Mouse (Mus musculus): ENCODE measurements around the gene Nipal1.

Gene Nipal1

DNA sequence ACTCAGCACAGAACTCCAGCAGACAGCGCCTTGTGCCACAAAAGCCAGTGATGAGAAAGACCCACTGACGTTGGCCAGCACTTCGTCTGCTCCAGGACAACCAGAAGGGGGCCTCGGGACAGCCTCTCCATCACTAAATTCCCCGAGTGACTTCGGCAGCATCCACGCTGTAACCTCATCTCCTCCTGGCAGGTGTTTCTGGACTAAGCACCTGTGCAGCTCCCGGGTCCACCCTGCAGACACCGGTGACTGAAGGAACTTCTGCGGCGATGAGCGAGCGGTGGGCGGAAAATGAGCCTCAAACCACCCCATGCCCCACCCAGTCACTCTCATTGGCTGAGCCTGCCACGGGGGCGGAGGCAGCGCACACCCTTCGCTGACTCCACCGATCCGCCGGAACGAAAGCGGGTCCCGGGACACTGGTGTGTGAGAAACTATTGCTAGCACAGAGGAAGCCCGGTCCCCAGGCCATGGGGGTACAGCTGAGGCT, at the start of gene Nipal1:
Gene Nipal1, plus strand, starts transcription at position 378 of the 490 bp plus-strand sequence.
- DNase-seq (ENCODE audit: low read depth in 2 of 2, low spot score in 2 of 2): peak; percentile 71 to 74

DNA sequence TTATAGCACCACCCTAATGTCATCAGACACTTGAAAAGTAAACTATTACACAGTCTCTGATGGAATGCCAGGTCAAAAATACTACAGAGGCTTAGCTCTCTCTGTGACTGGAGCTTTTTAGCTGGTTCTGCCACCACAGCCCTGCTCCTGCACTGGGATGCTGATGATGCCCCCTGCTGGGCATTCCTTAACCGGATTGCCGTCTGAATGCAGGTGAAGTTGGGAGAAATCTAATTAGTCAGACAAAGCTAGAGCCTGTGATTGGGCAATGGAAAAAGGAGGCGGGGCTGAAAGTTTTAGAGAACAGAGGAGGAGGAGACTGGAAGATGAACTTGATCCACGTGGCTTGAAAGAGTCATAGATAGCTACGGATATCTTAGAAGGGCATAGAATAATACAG, 46.6 kb upstream of the Nipal1 start:
- peak; percentile 29 to 54 for DNase-seq (ENCODE audit: low read depth in 2 of 2, low spot score in 2 of 2)

DNA sequence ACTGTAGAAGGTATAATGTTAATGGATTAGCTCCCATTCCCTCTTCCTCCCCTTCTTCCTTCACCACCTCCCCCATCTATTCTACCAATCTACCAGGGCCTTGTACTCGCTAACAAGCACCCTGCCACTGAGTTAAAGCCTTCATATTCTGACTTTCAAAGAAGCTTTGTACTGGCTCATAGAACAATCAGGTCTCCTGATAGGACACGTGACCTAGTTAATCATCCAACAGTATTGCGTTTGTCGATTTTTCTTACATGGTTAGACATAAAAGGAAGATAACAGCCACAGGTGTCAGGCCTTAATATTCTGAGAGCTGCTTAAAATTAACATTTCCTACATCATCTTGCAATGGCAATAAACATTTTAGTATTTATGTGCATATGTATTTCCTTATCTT, 44.5 kb upstream of the Nipal1 start:
- no peak for DNase-seq (ENCODE audit: low read depth in 2 of 2, low spot score in 2 of 2)

DNA sequence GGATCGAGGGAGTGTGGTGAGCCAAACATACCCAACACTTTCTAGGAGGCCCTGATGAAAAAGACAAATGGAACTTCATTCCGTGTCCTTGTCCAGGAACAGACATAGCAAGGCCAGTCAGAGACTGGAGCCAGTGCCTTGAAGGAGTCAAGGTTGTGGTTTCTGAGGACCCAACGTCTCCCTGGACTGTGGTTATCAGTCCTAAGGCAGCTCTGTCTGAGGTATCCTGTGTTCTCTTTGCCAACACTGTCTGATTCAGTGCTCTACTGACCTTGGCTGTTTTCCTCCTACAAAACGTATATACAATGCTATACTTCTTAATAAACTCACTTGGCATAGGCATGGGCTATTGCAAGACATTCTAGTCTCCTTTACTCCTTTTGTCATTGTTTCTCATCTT, 30.2 kb upstream of the Nipal1 start:
- no peak for DNase-seq (ENCODE audit: low read depth in 2 of 2, low spot score in 2 of 2)

DNA sequence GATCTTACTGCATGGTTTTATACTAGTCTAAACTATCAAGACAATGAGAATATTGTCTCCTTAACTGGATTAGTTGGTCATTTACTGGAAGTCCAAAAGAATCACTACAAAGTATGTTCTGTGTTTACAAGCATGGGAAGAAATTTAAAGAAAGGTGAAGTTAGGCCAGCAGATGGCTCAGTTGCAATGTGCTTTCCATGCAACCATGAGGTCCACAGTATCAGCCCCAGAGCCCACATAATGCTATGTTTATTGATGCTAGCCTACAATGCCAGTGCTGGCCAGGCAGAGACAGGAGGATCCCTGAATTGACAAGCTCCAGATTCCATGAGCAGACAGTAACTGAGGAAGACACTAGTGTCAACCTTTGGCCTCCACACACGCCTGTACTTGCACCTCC, 26.6 kb upstream of the Nipal1 start:
- peak in 1 of 2 experiments; percentile 21 for DNase-seq (ENCODE audit: low read depth in 2 of 2, low spot score in 2 of 2)

DNA sequence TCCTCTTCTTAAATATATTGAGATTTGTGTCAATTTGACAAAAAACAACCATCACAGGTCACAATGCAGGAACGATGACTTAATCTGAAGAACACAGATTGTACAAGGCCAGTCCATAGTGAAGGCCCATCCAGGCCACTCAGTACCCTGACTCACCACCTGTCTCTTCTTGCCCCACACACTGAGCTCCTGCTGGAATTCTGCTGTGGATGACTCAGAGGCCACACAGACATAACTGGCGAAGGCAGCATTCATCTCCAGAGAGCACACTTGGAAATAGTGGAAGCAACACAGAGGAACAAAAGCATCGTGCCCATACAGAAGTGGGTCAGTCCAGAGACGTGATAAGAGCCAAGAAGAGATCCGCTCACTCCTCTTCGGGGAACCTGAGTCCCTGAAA, 17.6 kb upstream of the Nipal1 start:
- no peak for DNase-seq (ENCODE audit: low read depth in 2 of 2, low spot score in 2 of 2)

DNA sequence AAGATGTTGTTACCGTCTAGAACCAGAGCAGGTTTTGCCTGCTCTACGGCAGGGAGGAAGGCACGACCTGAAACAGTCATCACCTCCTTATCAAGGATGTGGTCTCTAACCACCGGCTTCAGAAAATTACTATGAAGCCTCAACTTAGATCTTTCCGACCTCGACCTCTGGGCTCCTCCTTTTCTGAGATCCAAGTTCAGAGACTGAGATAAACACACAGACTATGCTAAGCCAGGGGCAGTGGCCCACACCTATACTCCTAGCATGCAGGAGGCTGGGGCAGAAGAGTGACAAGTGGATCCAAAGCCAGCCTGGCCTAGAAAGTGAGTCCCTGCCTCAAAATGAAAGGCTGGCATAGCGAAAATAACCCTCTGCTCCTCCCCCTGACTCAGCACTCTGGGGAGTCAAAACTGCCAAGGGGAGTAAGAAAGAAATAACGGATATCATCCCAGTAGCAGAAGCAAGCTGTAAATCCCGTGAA, 12.8 kb upstream of the Nipal1 start:
- DNase-seq (ENCODE audit: low read depth in 2 of 2, low spot score in 2 of 2): peak; percentile 79 to 81

DNA sequence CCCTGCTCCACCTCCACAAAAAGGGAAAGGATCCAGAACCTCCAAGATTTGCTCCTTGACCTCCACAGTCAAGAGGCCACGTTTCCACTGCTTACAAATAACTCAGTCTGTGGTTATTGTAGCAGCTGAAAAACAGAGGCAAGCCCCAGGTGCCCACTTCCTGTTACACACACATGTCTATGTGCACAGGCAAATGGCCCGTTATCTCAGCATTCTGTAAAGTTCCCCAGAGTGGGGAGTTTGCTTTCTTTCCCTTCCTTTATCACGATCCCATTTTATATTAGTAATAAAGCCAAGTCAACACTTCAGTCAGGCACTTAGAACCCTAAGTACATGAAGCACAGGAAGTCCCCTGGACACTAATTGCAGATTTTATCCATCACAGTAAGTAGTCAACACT, 11.5 kb upstream of the Nipal1 start:
- peak; percentile 65 to 73 for DNase-seq (ENCODE audit: low read depth in 2 of 2, low spot score in 2 of 2)

DNA sequence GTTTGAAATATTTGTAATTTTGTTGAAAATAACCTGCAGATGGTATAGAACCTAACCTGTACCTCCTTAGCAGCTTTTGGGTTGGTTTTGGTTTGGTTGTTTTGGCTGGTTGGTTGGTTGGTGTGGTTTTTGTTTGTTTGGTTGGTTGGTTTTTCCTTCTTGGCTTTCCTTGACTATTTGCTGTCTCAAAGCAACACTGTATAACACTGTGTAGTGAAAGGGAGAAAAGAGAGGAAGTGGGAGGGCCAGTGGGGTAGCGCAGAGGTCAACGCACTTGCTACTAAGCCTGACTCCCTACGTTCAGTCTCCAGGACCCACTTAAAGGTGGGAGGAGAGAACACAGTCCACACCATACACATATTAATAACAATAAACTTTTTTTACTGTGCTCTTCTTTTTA, 11.0 kb upstream of the Nipal1 start:
- DNase-seq (ENCODE audit: low read depth in 2 of 2, low spot score in 2 of 2): peak in 1 of 2 experiments; percentile 18

DNA sequence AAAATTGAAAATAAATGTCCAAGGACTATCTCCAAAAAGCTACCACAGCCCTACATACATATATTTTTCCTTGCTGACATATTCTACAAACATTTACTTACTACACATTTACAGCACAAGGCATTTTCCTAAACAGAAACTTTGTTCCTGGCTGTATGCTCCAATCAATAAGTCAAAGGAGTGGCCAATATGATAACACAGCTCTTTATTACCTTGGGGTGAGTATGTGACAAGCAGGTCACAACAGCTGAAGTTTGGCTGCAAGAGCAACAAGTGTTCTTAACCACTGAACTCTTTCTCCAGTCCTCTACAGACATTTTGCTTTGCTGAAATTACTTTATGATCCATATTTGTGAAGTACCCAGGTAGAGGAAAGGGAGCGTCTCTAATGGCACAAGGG, 7.5 kb upstream of the Nipal1 start:
- no peak for DNase-seq (ENCODE audit: low read depth in 2 of 2, low spot score in 2 of 2)

DNA sequence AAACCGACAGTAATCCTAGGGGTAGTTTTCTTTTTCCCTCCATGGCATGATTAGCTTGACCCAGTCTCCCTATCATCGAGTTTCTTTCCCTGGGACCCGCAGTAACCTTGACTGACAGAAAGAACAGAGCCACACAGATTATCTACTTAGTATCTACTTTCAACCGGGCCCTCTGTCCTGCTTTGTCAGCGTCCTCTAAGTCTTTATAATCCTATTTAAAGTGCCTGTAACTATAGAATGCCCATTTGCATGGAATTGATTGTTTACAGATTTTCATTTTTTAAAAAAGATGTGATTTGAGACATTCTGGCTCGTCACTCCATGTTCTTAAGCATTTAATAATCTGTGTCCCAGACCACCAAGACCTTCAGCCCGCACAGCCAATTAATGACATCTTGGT, 3.9 kb upstream of the Nipal1 start:
- DNase-seq (ENCODE audit: low read depth in 2 of 2, low spot score in 2 of 2): no peak

DNA sequence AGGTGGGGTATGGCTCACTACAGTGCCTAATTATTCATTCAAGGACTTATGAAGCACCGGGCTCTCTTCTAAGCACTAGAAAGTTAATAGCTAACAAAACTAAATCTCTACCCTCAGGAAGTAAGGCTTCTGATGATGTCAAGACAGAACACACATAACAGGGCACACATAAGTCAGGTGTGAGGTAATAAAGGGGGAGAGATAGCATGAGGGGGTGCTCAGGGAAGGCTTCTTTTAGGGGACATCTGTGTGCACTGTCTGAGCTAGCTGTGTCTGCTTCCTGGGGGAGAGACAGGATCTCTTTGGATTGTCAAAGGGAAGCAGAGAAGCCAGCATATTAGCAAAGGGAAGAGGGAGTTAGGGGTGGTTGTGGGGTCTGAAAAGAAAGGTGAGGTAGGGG, 3.4 kb upstream of the Nipal1 start, which contains the start of gene Cnga1:
Gene Cnga1, minus strand, starts transcription at position 101 of the 400 bp plus-strand sequence.
- DNase-seq (ENCODE audit: low read depth in 2 of 2, low spot score in 2 of 2): no peak

DNA sequence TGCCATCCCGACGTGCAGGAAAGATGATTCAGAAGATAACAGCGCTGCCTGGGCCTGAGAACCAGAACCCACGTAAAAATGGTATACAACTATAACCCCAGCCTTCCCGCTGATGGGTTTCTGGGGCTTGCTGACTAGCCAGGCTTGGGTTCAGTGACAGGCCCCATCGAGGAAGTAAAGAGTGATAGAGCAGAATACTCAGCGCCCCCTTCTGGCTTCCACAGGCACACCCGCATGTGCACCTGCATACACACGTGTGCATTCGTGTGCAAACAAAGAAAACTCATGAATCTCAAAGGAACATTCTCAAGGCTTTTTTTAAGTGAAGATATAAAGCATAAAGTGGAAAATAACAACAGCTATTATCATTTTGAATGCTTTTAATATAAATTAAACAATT, 1.5 kb upstream of the Nipal1 start:
- DNase-seq (ENCODE audit: low read depth in 2 of 2, low spot score in 2 of 2): peak; percentile 49 to 70

DNA sequence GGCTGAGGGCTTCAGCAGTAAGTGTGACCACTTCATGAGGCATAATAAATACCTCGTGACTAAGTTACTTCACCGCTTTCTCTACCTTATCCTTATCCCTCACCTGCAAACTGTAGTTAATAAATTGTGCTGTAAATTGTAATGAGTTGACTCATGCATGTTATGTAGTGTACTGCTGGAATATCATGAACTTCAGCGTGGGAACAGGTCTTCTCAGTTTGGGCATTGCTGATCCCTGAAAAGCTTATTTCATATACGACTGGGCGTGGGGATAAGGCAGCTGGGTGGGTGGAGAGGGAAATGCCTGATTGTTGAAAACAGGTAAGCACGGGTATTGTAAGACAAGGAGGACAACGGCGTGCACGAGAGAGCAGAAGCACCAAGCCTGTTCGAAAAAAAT, 599 bp upstream of the Nipal1 start:
- no peak for DNase-seq (ENCODE audit: low read depth in 2 of 2, low spot score in 2 of 2)

DNA sequence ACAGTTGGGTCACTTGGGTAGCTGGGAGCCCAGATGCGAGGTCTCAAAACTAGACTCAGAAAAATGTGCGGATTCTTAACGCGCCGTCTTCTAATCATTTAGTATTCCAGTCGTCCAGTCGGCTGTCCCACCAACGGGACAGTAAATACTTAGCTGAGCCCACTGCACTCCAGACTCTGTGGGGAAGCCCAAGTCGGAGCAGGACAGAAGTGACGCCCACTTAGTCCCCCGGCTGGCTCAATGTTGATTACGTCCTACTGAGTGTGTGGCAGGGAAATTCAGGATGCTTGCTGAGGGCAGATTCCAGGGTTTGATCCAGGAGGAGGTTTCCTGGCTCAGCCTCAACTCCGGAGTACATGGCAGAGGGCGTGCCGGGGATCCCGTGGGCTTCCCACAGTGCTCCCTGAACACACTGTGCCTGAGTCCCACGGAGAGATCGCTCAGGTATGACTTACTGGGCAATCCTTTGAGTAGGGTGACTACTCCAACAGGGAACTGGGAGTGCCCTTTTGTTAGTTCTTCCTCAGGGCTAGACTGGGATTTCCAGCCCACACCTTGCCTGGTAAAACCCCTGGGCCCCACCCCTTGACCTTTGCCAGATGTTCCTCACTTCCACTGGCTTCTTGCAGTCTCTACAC, 482 bp downstream of the Nipal1 start:
- DNase-seq (ENCODE audit: low read depth in 2 of 2, low spot score in 2 of 2): no peak

DNA sequence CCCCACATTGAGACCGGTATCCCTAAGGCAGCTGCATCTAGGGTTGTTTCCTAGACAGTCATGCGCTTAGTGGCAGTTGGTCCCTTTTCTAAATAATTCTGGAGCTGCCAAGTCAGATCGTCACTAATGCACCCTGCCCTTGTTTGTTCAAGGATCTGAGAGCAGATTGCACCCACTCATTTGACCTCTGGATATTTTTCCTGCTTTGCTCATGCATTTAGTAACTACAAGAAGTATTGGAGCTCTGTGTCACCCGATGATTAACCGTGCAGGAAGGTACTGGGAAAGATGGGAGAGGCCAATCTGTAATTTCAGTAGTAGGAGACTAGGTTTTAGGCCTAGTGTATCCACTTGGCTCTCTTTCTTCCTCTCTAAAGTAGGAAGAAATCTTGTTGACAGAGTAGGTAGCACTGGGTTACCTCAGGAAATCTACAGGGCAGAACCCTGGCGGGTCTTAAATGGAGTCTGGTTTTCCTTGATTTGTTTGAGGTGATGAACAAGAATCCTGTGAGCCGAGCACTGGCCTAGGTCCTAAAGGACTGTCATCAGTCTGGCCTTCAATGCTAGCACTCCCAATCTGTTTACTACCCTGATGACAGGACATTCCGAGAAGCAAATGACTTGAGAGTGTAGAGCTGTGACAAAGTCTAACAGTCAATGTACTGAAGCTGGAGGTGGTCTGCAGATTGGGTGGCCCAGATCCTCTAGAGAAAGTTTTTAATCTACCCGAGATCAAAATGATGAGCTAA, 1.6 kb downstream of the Nipal1 start:
- no peak for DNase-seq (ENCODE audit: low read depth in 2 of 2, low spot score in 2 of 2)

DNA sequence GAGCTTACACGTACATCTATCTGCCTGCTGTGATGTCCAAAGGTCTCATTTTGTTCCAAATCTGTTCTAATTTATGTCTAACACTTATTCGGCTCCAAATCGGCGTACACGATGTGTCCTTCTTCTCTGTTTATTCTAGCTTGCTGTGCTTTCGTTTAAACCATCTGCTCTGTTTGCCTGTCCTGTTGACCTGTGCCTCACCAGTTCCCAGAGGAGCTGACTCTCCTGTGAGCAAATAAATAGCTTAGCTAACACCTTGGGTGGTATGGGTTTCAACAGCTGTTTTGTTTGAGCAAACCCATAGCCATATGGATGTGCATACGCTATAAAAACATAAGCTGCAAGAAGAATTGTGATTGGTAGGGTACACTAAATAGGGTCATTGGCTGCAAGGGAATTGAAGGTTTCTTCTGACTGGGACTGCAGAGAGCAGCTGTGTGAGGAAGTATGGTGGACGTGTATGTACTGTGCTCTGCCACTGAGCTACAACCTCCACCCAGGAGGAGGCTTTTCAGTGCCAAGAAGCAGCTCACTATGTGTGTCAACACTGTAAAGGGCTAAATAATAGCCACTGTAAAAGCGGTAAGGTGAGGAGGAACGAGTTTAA, 5.6 kb downstream of the Nipal1 start:
- DNase-seq (ENCODE audit: low read depth in 2 of 2, low spot score in 2 of 2): no peak

DNA sequence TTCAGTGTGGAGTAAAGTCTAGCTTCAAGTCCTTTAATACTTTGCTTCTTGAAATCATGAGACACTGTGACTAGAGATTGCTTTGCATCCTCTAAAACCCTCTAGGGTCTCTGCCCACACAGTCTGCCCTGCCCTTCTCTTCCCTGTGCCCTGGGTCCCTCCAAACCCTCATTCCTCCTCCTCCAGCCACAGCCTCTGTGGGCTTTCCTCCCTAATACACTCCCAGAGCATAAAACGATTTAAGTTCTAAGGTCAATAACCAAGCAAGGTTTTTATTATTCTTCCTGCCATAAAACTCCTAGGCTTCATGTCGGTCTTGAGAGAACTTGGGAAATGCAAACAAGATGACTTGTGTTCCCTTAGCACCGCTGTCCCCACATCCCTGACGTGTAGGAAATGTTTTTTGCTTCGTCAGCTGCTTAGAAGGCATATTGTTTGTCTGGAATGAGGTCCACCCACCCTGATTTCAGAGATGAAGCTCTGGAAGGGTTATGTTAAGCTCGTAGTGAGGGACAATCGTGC, 8.7 kb downstream of the Nipal1 start:
- DNase-seq (ENCODE audit: low read depth in 2 of 2, low spot score in 2 of 2): no peak

DNA sequence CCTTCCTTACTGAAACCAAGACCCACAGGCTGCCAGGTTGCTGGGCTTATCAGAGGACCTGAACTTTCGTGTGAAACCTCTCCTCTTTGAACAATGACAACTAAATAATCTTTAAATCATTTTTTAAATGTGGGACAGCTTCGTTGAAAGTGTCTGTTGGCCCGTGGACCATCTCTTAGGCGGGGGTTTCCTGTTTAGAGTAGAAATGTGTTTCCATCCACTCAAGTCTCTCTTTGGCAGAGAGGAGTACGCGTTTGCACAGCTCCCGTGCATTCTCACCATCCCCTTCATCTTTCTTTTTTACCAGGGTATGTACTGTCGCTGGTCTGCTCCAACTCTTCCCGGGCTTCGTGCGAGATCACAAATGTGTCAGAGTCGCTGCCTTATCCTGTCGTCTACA, 10.8 kb downstream of the Nipal1 start:
- no peak for DNase-seq (ENCODE audit: low read depth in 2 of 2, low spot score in 2 of 2)

DNA sequence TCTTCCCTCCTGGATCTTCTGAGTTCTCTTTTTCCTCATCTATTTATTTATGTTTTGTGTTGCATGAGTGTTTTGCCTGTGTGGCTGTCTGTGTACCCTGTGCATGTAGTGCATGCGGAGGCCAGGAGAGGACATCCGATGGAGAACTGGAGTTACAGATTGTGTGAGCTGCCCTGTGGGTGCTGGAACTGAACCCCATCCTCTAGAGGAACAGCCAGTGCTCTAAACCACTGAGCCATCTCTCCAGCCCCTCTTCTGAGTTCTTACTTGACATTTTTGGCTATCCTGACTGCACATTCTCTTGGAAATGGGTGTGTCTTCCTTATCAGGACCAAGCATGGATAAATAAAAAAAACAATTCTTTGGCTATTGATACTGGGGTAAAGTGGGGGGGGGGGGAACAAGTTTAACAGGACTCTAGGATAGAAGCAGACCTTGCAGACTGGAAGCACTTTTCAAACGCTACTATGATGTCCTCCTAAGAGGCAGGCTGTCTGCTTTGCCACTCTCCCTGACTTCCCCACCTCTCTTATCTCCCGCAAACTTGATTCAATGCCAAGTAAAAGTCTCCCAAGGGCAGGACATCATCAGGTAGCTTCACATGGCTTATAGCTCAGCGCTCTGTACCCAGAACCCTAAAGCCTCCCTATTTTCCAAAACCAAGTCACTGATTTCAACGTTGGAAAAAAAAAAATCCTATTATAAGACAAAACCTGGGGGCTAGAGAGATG, 13.6 kb downstream of the Nipal1 start:
- DNase-seq (ENCODE audit: low read depth in 2 of 2, low spot score in 2 of 2): no peak

DNA sequence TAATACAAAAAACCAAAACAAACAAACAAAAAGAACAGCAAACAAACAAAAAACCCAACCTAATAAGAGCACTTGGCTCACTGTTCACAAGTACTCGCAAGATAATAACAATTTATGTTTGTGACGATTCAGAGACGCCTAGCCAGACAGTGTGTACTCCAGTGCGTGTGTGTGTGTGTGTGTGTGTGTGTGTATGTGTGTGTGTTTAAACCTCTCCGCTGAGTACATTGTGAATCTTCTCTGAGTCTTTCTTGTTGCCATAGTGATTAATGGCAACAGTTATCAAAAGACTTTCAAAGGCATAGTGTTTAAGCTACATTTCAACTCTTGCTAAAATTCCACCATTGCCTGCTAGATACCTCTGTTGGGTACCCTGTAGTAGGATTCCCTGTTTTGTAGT, 16.5 kb downstream of the Nipal1 start:
- no peak for DNase-seq (ENCODE audit: low read depth in 2 of 2, low spot score in 2 of 2)

All from CD8-positive naive resting alpha-beta T cell, adult 2 months (primary cell).